ENCODE assay signal across 10 mouse cellular contexts in the genomic region with DNA sequence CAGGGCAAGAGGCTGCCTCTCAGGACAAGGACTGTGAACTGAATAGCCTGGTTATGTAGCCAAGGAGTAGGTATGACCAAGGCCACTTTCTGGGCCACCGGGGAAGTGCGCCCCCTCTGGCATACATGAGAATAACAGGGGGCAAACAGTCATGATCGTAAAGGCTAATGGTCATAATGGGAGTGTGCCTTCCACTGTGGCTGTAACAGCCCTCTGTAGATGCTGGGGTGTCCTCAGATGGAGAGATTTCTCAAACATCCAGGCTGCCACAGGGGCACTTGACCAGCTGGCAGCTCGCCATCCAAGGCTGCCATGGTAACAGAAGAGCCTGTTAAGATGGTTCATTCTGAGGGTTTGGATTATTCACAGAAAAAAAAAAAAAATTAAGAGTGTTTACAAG.
A peak's percentile ranks its signal among the peaks of the same experiment; 100 is the strongest.
DNase-seq lines count a peak whose midpoint lies in the region; ATAC-seq and TF ChIP-seq lines count a peak whose summit lies in the region.
"Had no signal": no experiment of that assay in that cellular context is flagged by ENCODE, and none has a peak within 500 bp of the region (broad histone marks: within the 10 kb centered on the region; RNA-seq: fewer than 3 reads in every experiment).

No protein-coding gene starts in this region.

- H3K36me3 ChIP-seq in heart, adult 2 months (ENCODE audit: control insufficient read depth, insufficient read depth, low read length): no peaks in the 10 kb centered on the region
- peaks cover 3% of the 10 kb centered on the region; the same call in 1 of the 2 replicates for H3K36me3 ChIP-seq in midbrain, embryonic 11.5 days (ENCODE audit: control insufficient read depth, insufficient read depth, low read length)

- no peak overlapping the region for H3K27ac ChIP-seq in heart, adult 2 months
- no peak overlapping the region for H3K27ac ChIP-seq in midbrain, embryonic 11.5 days (ENCODE audit: low read depth, low read length)
- H3K27ac ChIP-seq: embryonic facial prominence, embryonic 13.5 days had no signal

- peak; percentile 45; the same call in 1 of the 2 replicates for ATAC-seq in megakaryocyte, adult 5-6 weeks (ENCODE audit: poor library complexity, severe bottlenecking)
- ATAC-seq in midbrain, embryonic 11.5 days (ENCODE audit: low FRiP score): no peak

- 83% methylated on average over 4 of the region's 4 CpGs for WGBS in heart, adult 2 months
- 77% methylated on average over 4 of the region's 4 CpGs for WGBS in midbrain, embryonic 11.5 days

- H3K4me3 ChIP-seq in heart, adult 2 months: no peak overlapping the region
- H3K4me3 ChIP-seq in midbrain, embryonic 11.5 days (ENCODE audit: low read depth, low read length): no peak overlapping the region
- H3K4me3 ChIP-seq: embryonic facial prominence, embryonic 13.5 days had no signal

- peak; percentile 65 for TF ChIP-seq CTCF in heart, adult 2 months (IDR thresholded peaks at IDR 0.05)

- no peak overlapping the region for H3K9ac ChIP-seq in heart, adult 2 months (ENCODE audit: low read depth, low read length)
- H3K9ac ChIP-seq in midbrain, embryonic 11.5 days (ENCODE audit: low read length): no peak overlapping the region
- H3K9ac ChIP-seq: embryonic facial prominence, embryonic 13.5 days had no signal

- H3K9me3 ChIP-seq in midbrain, embryonic 11.5 days (ENCODE audit: control insufficient read depth, low read length): no peaks in the 10 kb centered on the region
- H3K9me3 ChIP-seq: embryonic facial prominence, embryonic 13.5 days had no signal

- H3K27me3 ChIP-seq in heart, adult 2 months (ENCODE audit: control insufficient read depth, insufficient read depth, low read length): no peaks in the 10 kb centered on the region
- H3K27me3 ChIP-seq in midbrain, embryonic 11.5 days (ENCODE audit: control insufficient read depth, insufficient read depth, low read length): no peaks in the 10 kb centered on the region
- H3K27me3 ChIP-seq: CH12.LX; embryonic facial prominence, embryonic 13.5 days had no signal

- no peak overlapping the region for H3K4me2 ChIP-seq in midbrain, embryonic 11.5 days
- H3K4me2 ChIP-seq: embryonic facial prominence, embryonic 13.5 days had no signal

- intact Hi-C loops in heart, adult 2 months (cut with DNase I): loop anchor here (5.0 kb wide), 1 partner anchor 76 kb away; no protein-coding TSS in a partner anchor

- no peak for TF ChIP-seq POLR2A in heart, adult 2 months (IDR thresholded peaks at IDR 0.05; ENCODE audit: insufficient read depth, low read depth, low read length)

- no peaks in the 10 kb centered on the region for H3K79me2 ChIP-seq in heart, adult 2 months (replicated peaks; ENCODE audit: control insufficient read depth, insufficient read depth, low read length)

- H3K4me1 ChIP-seq in heart, adult 2 months (ENCODE audit: control insufficient read depth, insufficient read depth, low read length): no peaks in the 10 kb centered on the region
- H3K4me1 ChIP-seq in midbrain, embryonic 11.5 days (ENCODE audit: control insufficient read depth, insufficient read depth, low read length): 0 out of 2 replicates have a peak, but pooled peaks cover 1% of the 10 kb centered on the region

- DNase-seq in heart, adult 2 months: no peak
- no peak for DNase-seq in heart, adult 9 months (ENCODE audit: low spot score in 2 of 2)
- DNase-seq in right cerebral cortex, postnatal 10 days (ENCODE audit: low spot score in 2 of 2): peak; percentile 75 to 76
- DNase-seq in right cerebral cortex, adult 18-20 months: no peak
- DNase-seq in cerebellum, postnatal 14 days: peak; percentile 93 to 94
- no peak for DNase-seq in midbrain, embryonic 11.5 days (ENCODE audit: low spot score, missing footprints)
- DNase-seq in embryo, embryonic 10.5 days (ENCODE audit: low spot score): no peak

- no peak for TF ChIP-seq EP300 in heart, adult 2 months (IDR thresholded peaks at IDR 0.05; ENCODE audit: insufficient read depth, low read depth, low read length)

Comparison
In these comparisons a context has a peak if more than half of its experiments do, and no peak if none do; other contexts are left out.
1. DNase-seq: peak in right cerebral cortex, postnatal 10 days (2 of 2) and cerebellum, postnatal 14 days (2 of 2); none in heart, adult 2 months (0 of 2), heart, adult 9 months (0 of 2), right cerebral cortex, adult 18-20 months (single experiment), midbrain, embryonic 11.5 days (single experiment) and embryo, embryonic 10.5 days (single experiment).